Mouse (Mus musculus) lung, embryonic 15.5 days (tissue): ENCODE measurements around the gene Mgat4d. TPM values are rescaled to one million over a fixed set of nuclear protein-coding genes. Genes with fewer than 3 reads are reported as not detected.
A peak's percentile ranks its signal among the peaks of the same experiment; 100 is the strongest.

ENCODE experiments used
- ATAC-seq: fragments of 200-750 bp; cut with Nextera tagmentation; 2 replicates; pipeline ENCODE4 v1.8.0; 2017; ENCODE audit warnings: moderate number of reproducible peaks, borderline replicate concordance; ENCODE audit not compliant: low FRiP score, low TSS enrichment; ENCODE audit errors: extremely low read depth
- H3K27ac ChIP-seq: fragments of 300-500 bp; sonication (generic); 2 replicates; pipeline ENCODE4 v1.5.1; 2015; ENCODE audit warnings: moderate library complexity, mild to moderate bottlenecking, inconsistent platforms
- H3K27me3 ChIP-seq: fragments of 300-500 bp; sonication (generic); 2 replicates; pipeline ENCODE4 v1.6.1; 2015; ENCODE audit warnings: inconsistent platforms
- H3K36me3 ChIP-seq: fragments of 300-500 bp; sonication (generic); 2 replicates; pipeline ENCODE4 v1.6.1; 2015; ENCODE audit warnings: inconsistent platforms
- H3K4me1 ChIP-seq: fragments of 300-500 bp; sonication (generic); 2 replicates; pipeline ENCODE4 v1.6.1; 2015; ENCODE audit warnings: inconsistent platforms
- H3K4me2 ChIP-seq: fragments of 300-500 bp; sonication (generic); 2 replicates; pipeline ENCODE4 v1.6.1; 2015; ENCODE audit warnings: inconsistent platforms, mild to moderate bottlenecking, moderate library complexity
- H3K4me3 ChIP-seq: fragments of 300-500 bp; sonication (generic); 2 replicates; pipeline ENCODE4 v1.5.1; 2015; ENCODE audit warnings: mild to moderate bottlenecking, inconsistent platforms
- H3K9ac ChIP-seq: fragments of 300-500 bp; sonication (generic); 2 replicates; pipeline ENCODE4 v1.6.1; 2015; ENCODE audit warnings: inconsistent platforms
- H3K9me3 ChIP-seq: fragments of 300-500 bp; sonication (generic); 2 replicates; pipeline ENCODE4 v1.6.1; 2016; ENCODE audit warnings: inconsistent platforms
- WGBS: fragments of 180-500 bp; shearing (Covaris S2); methylation state at CpG from one replicate; pipeline ENCODE4 v1.1.7; 2015; 5-methylcytosine and 5-hydroxymethylcytosine counted together
- polyA plus RNA-seq: library from polyadenylated mRNA; unstranded; fragments of >200 nt; fragmentation: Nextera tagmentation; extraction: Ambion mirVana; gene quantifications from 2 replicates; pipeline ENCODE4 v1.2.1, GENCODE M21; 2015

Gene Mgat4d
- polyA plus RNA-seq, 1 experiment from 2014 or later = not detected

GRCm38 (mm10) chr8:83392521-83392920 lies 44.2 kb downstream of the Mgat4d start:
- 0 out of 2 replicates have a peak, but pooled peaks cover 3% of the 10 kb centered on the region for H3K9me3 ChIP-seq
- H3K4me1 ChIP-seq = peaks cover 7% of the 10 kb centered on the region; the same call in 1 of the 2 replicates
- no peak overlapping the region for H3K4me3 ChIP-seq
- H3K27me3 ChIP-seq = peaks cover 33% of the 10 kb centered on the region
- WGBS = 48% methylated on average over 1 of the region's 1 CpGs
- no peaks in the 10 kb centered on the region for H3K36me3 ChIP-seq
- no peak overlapping the region for H3K4me2 ChIP-seq
- no peak overlapping the region for H3K9ac ChIP-seq
- ATAC-seq = no peak
- H3K27ac ChIP-seq = no peak overlapping the region

GRCm38 (mm10) chr8:83394325-83394724 lies 46.1 kb downstream of the Mgat4d start:
- no peaks in the 10 kb centered on the region for H3K36me3 ChIP-seq
- 0 out of 2 replicates have a peak, but pooled peaks cover 3% of the 10 kb centered on the region for H3K9me3 ChIP-seq
- no peak overlapping the region for H3K9ac ChIP-seq
- H3K27ac ChIP-seq = no peak overlapping the region
- 81% methylated on average over 5 of the region's 5 CpGs for WGBS
- peaks cover 7% of the 10 kb centered on the region; the same call in 1 of the 2 replicates for H3K4me1 ChIP-seq
- ATAC-seq = no peak
- no peak overlapping the region for H3K4me3 ChIP-seq
- H3K4me2 ChIP-seq = no peak overlapping the region
- peaks cover 19% of the 10 kb centered on the region for H3K27me3 ChIP-seq

GRCm38 (mm10) chr8:83396680-83397079 lies 48.4 kb downstream of the Mgat4d start:
- H3K9me3 ChIP-seq = 0 out of 2 replicates have a peak, but pooled peaks cover 3% of the 10 kb centered on the region
- 73% methylated on average over 6 of the region's 6 CpGs for WGBS
- no peaks in the 10 kb centered on the region for H3K27me3 ChIP-seq
- no peak overlapping the region for H3K9ac ChIP-seq
- no peak overlapping the region for H3K4me2 ChIP-seq
- H3K36me3 ChIP-seq = no peaks in the 10 kb centered on the region
- no peak overlapping the region for H3K27ac ChIP-seq
- no peak for ATAC-seq
- H3K4me1 ChIP-seq = no peaks in the 10 kb centered on the region
- H3K4me3 ChIP-seq = no peak overlapping the region

GRCm38 (mm10) chr8:83397726-83398125 lies 49.5 kb downstream of the Mgat4d start:
- Histone ChIP-seq H3K27ac (no peak overlapping the region), H3K4me3 (no peak overlapping the region), H3K27me3 (no peaks in the 10 kb centered on the region), H3K9me3 (0 out of 2 replicates have a peak, but pooled peaks cover 3% of the 10 kb centered on the region), H3K36me3 (no peaks in the 10 kb centered on the region), H3K4me2 (no peak overlapping the region), H3K9ac (no peak overlapping the region), H3K4me1 (no peaks in the 10 kb centered on the region)
- ATAC-seq = no peak
- 71% methylated on average over 4 of the region's 4 CpGs for WGBS

GRCm38 (mm10) chr8:83405548-83405947 lies 57.3 kb downstream of the Mgat4d start:
- Histone ChIP-seq H3K9ac (no peak overlapping the region), H3K36me3 (no peaks in the 10 kb centered on the region), H3K27me3 (no peaks in the 10 kb centered on the region), H3K9me3 (no peaks in the 10 kb centered on the region), H3K4me3 (no peak overlapping the region), H3K4me2 (no peak overlapping the region), H3K4me1 (no peaks in the 10 kb centered on the region), H3K27ac (no peak overlapping the region)
- no peak for ATAC-seq
- WGBS = 49% methylated on average over 10 of the region's 10 CpGs

GRCm38 (mm10) chr8:83406836-83407235 lies 58.6 kb downstream of the Mgat4d start:
- Histone ChIP-seq H3K36me3 (no peaks in the 10 kb centered on the region), H3K27me3 (no peaks in the 10 kb centered on the region), H3K4me3 (no peak overlapping the region), H3K9me3 (no peaks in the 10 kb centered on the region), H3K27ac (no peak overlapping the region), H3K4me1 (no peaks in the 10 kb centered on the region), H3K9ac (no peak overlapping the region), H3K4me2 (no peak overlapping the region)
- 33% methylated on average over 6 of the region's 6 CpGs for WGBS
- ATAC-seq = no peak

GRCm38 (mm10) chr8:83408496-83408895 lies 60.2 kb downstream of the Mgat4d start:
- no peaks in the 10 kb centered on the region for H3K4me1 ChIP-seq
- H3K27me3 ChIP-seq = no peaks in the 10 kb centered on the region
- H3K36me3 ChIP-seq = no peaks in the 10 kb centered on the region
- no peak overlapping the region for H3K4me3 ChIP-seq
- H3K9me3 ChIP-seq = no peaks in the 10 kb centered on the region
- no peak for ATAC-seq
- WGBS = 69% methylated on average over 7 of the region's 7 CpGs
- no peak overlapping the region for H3K4me2 ChIP-seq
- H3K27ac ChIP-seq = no peak overlapping the region
- no peak overlapping the region for H3K9ac ChIP-seq

GRCm38 (mm10) chr8:83416878-83417277 lies 68.6 kb downstream of the Mgat4d start:
- 96% methylated on average over 15 of the region's 15 CpGs for WGBS
- ATAC-seq = no peak
- H3K36me3 ChIP-seq = no peaks in the 10 kb centered on the region
- H3K4me1 ChIP-seq = peaks cover 13% of the 10 kb centered on the region; the same call in 1 of the 2 replicates
- H3K4me3 ChIP-seq = no peak overlapping the region
- no peaks in the 10 kb centered on the region for H3K27me3 ChIP-seq
- H3K9me3 ChIP-seq = no peaks in the 10 kb centered on the region
- no peak overlapping the region for H3K27ac ChIP-seq
- H3K4me2 ChIP-seq = no peak overlapping the region
- no peak overlapping the region for H3K9ac ChIP-seq

GRCm38 (mm10) chr8:83417970-83418369 lies 69.7 kb downstream of the Mgat4d start:
- no peak for ATAC-seq
- H3K4me1 ChIP-seq = peaks cover 14% of the 10 kb centered on the region; the same call in 1 of the 2 replicates
- no peaks in the 10 kb centered on the region for H3K36me3 ChIP-seq
- H3K4me2 ChIP-seq = no peak overlapping the region
- 57% methylated on average over 6 of the region's 6 CpGs for WGBS
- no peaks in the 10 kb centered on the region for H3K9me3 ChIP-seq
- H3K9ac ChIP-seq = no peak overlapping the region
- H3K27ac ChIP-seq = peak overlapping the region; percentile 80
- H3K4me3 ChIP-seq = no peak overlapping the region
- no peaks in the 10 kb centered on the region for H3K27me3 ChIP-seq

- Histone ChIP-seq H3K9me3 (no peaks in the 10 kb centered on the region), H3K9ac (no peak overlapping the region), H3K27ac (peak overlapping the region; percentile 80), H3K4me3 (no peak overlapping the region), H3K4me2 (no peak overlapping the region), H3K27me3 (no peaks in the 10 kb centered on the region), H3K36me3 (no peaks in the 10 kb centered on the region), H3K4me1 (peaks cover 16% of the 10 kb centered on the region; the same call in 1 of the 2 replicates)
- WGBS = 58% methylated on average over 11 of the region's 11 CpGs
- ATAC-seq = peak; percentile 89; the same call in 1 of the 2 replicates
Measured at GRCm38 (mm10) chr8:83418805-83419516, 70.7 kb downstream of the Mgat4d start.

GRCm38 (mm10) chr8:83421354-83421753 lies 73.1 kb downstream of the Mgat4d start:
- H3K36me3 ChIP-seq = no peaks in the 10 kb centered on the region
- WGBS = 86% methylated on average over 1 of the region's 1 CpGs
- H3K27me3 ChIP-seq = no peaks in the 10 kb centered on the region
- no peak overlapping the region for H3K4me3 ChIP-seq
- H3K9ac ChIP-seq = no peak overlapping the region
- ATAC-seq = no peak
- H3K9me3 ChIP-seq = no peaks in the 10 kb centered on the region
- no peak overlapping the region for H3K27ac ChIP-seq
- no peak overlapping the region for H3K4me2 ChIP-seq
- H3K4me1 ChIP-seq = peaks cover 19% of the 10 kb centered on the region; the same call in 1 of the 2 replicates

GRCm38 (mm10) chr8:83423032-83423825 lies 75.0 kb downstream of the Mgat4d start:
- Histone ChIP-seq H3K36me3 (no peaks in the 10 kb centered on the region), H3K27me3 (no peaks in the 10 kb centered on the region), H3K27ac (no peak overlapping the region), H3K9ac (no peak overlapping the region), H3K4me2 (no peak overlapping the region), H3K9me3 (no peaks in the 10 kb centered on the region), H3K4me3 (no peak overlapping the region), H3K4me1 (peaks cover 23% of the 10 kb centered on the region)
- WGBS = 55% methylated on average over 13 of the region's 13 CpGs
- ATAC-seq = no peak
